Mouse (Mus musculus) bone marrow macrophage, adult 2 months (primary cell): Measurements from ENCODE around the gene Tie1. TPM values are rescaled to one million over a fixed set of nuclear protein-coding genes. Genes with fewer than 3 reads are reported as not detected.
"Not testable (repeated sequence)": the region's sequence is repeated elsewhere in the genome, so short reads cannot be mapped to it uniquely, and the experiment has no call there.

Experiments used
- H3K27ac ChIP-seq: 2 replicates; pipeline ENCODE4 v1.5.1; 2012; ENCODE audit warnings: low read depth, low read length; ENCODE audit not compliant: insufficient read depth
- H3K4me1 ChIP-seq: 2 replicates; pipeline ENCODE4 v1.6.1; 2012; ENCODE audit warnings: low read length; ENCODE audit not compliant: control insufficient read depth, insufficient read depth
- H3K4me3 ChIP-seq: 2 replicates; pipeline ENCODE4 v1.5.1; 2012; ENCODE audit warnings: mild to moderate bottlenecking, low read length, moderate library complexity; ENCODE audit not compliant: insufficient read depth
- CTCF ChIP-seq: IDR thresholded peaks from 2 replicates; pipeline ENCODE4 v1.5.1; 2012; ENCODE audit warnings: low read depth, mild to moderate bottlenecking, low read length, moderate library complexity
- POLR2A ChIP-seq: IDR thresholded peaks from 2 replicates; pipeline ENCODE4 v1.6.1; 2012; ENCODE audit warnings: mild to moderate bottlenecking, low read depth, low read length, borderline replicate concordance
- polyA plus RNA-seq: library from polyadenylated mRNA; stranded (reverse); fragments of >200 nt; gene quantifications from 2 replicates; pipeline ENCODE4 v1.2.4, GENCODE M21; 2012; ENCODE audit not compliant: missing spikeins, insufficient read depth, insufficient read length

Gene Tie1
- polyA plus RNA-seq, 1 experiment = not detected

- H3K4me3 ChIP-seq = no peak overlapping the region
- H3K4me1 ChIP-seq = no peaks in the 10 kb centered on the region
- no peak overlapping the region for H3K27ac ChIP-seq
- TF ChIP-seq CTCF (no peak), POLR2A (no peak)
Observed at GRCm38 (mm10) chr4:118523976-118524375, 34.1 kb upstream of the Tie1 start.

- Histone ChIP-seq H3K4me1 (no peaks in the 10 kb centered on the region), H3K27ac (no peak overlapping the region), H3K4me3 (no peak overlapping the region)
- TF ChIP-seq CTCF = no peak
Observed at GRCm38 (mm10) chr4:118522248-118522647, 32.4 kb upstream of the Tie1 start.

- Histone ChIP-seq H3K27ac (no peak overlapping the region), H3K4me3 (no peak overlapping the region), H3K4me1 (no peaks in the 10 kb centered on the region)
- TF ChIP-seq POLR2A (no peak), CTCF (no peak)
Observed at GRCm38 (mm10) chr4:118518208-118518607, 28.3 kb upstream of the Tie1 start.

GRCm38 (mm10) chr4:118517497-118518146 lies 27.8 kb upstream of the Tie1 start:
- Histone ChIP-seq H3K4me3 (no peak overlapping the region), H3K4me1 (no peaks in the 10 kb centered on the region), H3K27ac (no peak overlapping the region)
- TF ChIP-seq POLR2A (no peak), CTCF (no peak)

- no peak for TF ChIP-seq CTCF
- TF ChIP-seq POLR2A = no peak
- Histone ChIP-seq H3K4me3 (no peak overlapping the region), H3K4me1 (no peaks in the 10 kb centered on the region), H3K27ac (no peak overlapping the region)
Observed at GRCm38 (mm10) chr4:118516699-118517496, 27.0 kb upstream of the Tie1 start.

- no peak overlapping the region for H3K4me3 ChIP-seq
- H3K4me1 ChIP-seq = no peaks in the 10 kb centered on the region
- H3K27ac ChIP-seq = no peak overlapping the region
- no peak for TF ChIP-seq CTCF
- no peak for TF ChIP-seq POLR2A
Observed at GRCm38 (mm10) chr4:118509050-118509449, 19.2 kb upstream of the Tie1 start.

- H3K27ac ChIP-seq, H3K4me3 ChIP-seq, H3K4me1 ChIP-seq: not testable (repeated sequence)
Observed at GRCm38 (mm10) chr4:118507171-118507570, 17.3 kb upstream of the Tie1 start.

- Histone ChIP-seq H3K27ac (no peak overlapping the region), H3K4me1 (no peaks in the 10 kb centered on the region), H3K4me3 (no peak overlapping the region)
- no peak for TF ChIP-seq POLR2A
- TF ChIP-seq CTCF = no peak
Observed at GRCm38 (mm10) chr4:118505551-118505950, 15.7 kb upstream of the Tie1 start.

GRCm38 (mm10) chr4:118500792-118501191 lies 10.9 kb upstream of the Tie1 start:
- H3K27ac ChIP-seq = no peak overlapping the region
- H3K4me3 ChIP-seq = no peak overlapping the region
- H3K4me1 ChIP-seq = no peaks in the 10 kb centered on the region
- TF ChIP-seq POLR2A (no peak), CTCF (no peak)

GRCm38 (mm10) chr4:118500171-118500724 lies 10.4 kb upstream of the Tie1 start:
- Histone ChIP-seq H3K4me1 (no peaks in the 10 kb centered on the region), H3K4me3 (no peak overlapping the region), H3K27ac (no peak overlapping the region)
- TF ChIP-seq CTCF (no peak), POLR2A (no peak)
